Mouse (Mus musculus) myocyte (in vitro differentiated cells): ENCODE results near the gene Usp46. TPM values are rescaled to one million over a fixed set of nuclear protein-coding genes. Genes with fewer than 3 reads are reported as not detected.

Source experiments
- H3K27me3 ChIP-seq: one replicate; pipeline ENCODE4 v1.6.1; 2011; ENCODE audit not compliant: control insufficient read depth, insufficient read depth, insufficient read length
- H3K36me3 ChIP-seq: one replicate; pipeline ENCODE4 v1.6.1; 2011; ENCODE audit not compliant: control insufficient read depth, insufficient read depth
- H3K4me2 ChIP-seq: one replicate; pipeline ENCODE4 v1.6.1; 2011; ENCODE audit warnings: low read depth, control low read depth
- H3K4me3 ChIP-seq: one replicate; pipeline ENCODE4 v1.5.1; 2011; ENCODE audit warnings: mild to moderate bottlenecking, control low read depth, moderate library complexity
- H3K79me2 ChIP-seq: one replicate; pipeline ENCODE4 v1.6.1; 2011; ENCODE audit not compliant: control insufficient read depth, insufficient read depth
- H3ac ChIP-seq: one replicate; pipeline ENCODE4 v1.6.1; 2011; ENCODE audit not compliant: control insufficient read depth, insufficient read length
- CEBPB ChIP-seq: IDR thresholded peaks from 2 replicates; pipeline ENCODE4 v1.6.1; 2011; ENCODE audit warnings: mild to moderate bottlenecking, moderate library complexity; ENCODE audit not compliant: poor library complexity, insufficient read depth, severe bottlenecking
- E2F4 ChIP-seq: IDR thresholded peaks from one replicate; pipeline ENCODE4 v1.6.1; 2011; ENCODE audit warnings: mild to moderate bottlenecking, control low read depth, moderate library complexity; ENCODE audit not compliant: insufficient read depth
- MAX ChIP-seq: IDR thresholded peaks from one replicate; pipeline ENCODE4 v1.6.1; 2011; ENCODE audit warnings: low read depth, mild to moderate bottlenecking, control low read depth
- MYOD1 ChIP-seq, 3 experiments: IDR thresholded peaks; one replicate each; pipeline ENCODE4 v1.6.1; 2011; ENCODE audit warnings: control low read depth in 2 of 3, low read depth in 2 of 3, mild to moderate bottlenecking in 2 of 3, moderate library complexity in 1 of 3; ENCODE audit not compliant: insufficient read length in 2 of 3, control insufficient read depth in 1 of 3
- MYOG ChIP-seq, 3 experiments: IDR thresholded peaks; one replicate each; pipeline ENCODE4 v1.6.1; 2011; ENCODE audit warnings: control low read depth in 2 of 3, low read depth in 2 of 3, mild to moderate bottlenecking in 2 of 3; ENCODE audit not compliant: insufficient read length in 2 of 3, control insufficient read depth in 1 of 3, insufficient read depth in 1 of 3
- POLR2A ChIP-seq: IDR thresholded peaks from one replicate; pipeline ENCODE4 v1.6.1; 2011; ENCODE audit warnings: low read depth, mild to moderate bottlenecking, control low read depth, moderate library complexity; ENCODE audit not compliant: insufficient read length
- POLR2AphosphoS2 ChIP-seq: IDR thresholded peaks from one replicate; pipeline ENCODE4 v1.6.1; 2011; ENCODE audit warnings: low read depth, control low read depth; ENCODE audit not compliant: insufficient read length
- REST ChIP-seq: IDR thresholded peaks from one replicate; pipeline ENCODE4 v1.6.1; 2011; ENCODE audit warnings: mild to moderate bottlenecking, control low read depth, moderate library complexity; ENCODE audit not compliant: insufficient read depth, insufficient read length
- SRF ChIP-seq: IDR thresholded peaks from one replicate; pipeline ENCODE4 v1.6.1; 2011; ENCODE audit warnings: low read depth; ENCODE audit not compliant: control insufficient read depth, insufficient read length
- TCF12 ChIP-seq: IDR thresholded peaks from one replicate; pipeline ENCODE4 v1.6.1; 2011; ENCODE audit warnings: mild to moderate bottlenecking, control low read depth; ENCODE audit not compliant: poor library complexity, insufficient read depth, severe bottlenecking
- TCF3 ChIP-seq: IDR thresholded peaks from one replicate; pipeline ENCODE4 v1.6.1; 2011; ENCODE audit warnings: low read depth, control low read depth; ENCODE audit not compliant: insufficient read length
- USF1 ChIP-seq: IDR thresholded peaks from one replicate; pipeline ENCODE4 v1.6.1; 2011; ENCODE audit warnings: low read depth, mild to moderate bottlenecking, control low read depth, moderate library complexity
- polyA plus RNA-seq: library from polyadenylated mRNA; unstranded; fragments of >200 nt; fragmentation: generic; extraction: Trizol; gene quantifications from one replicate; pipeline ENCODE4 v1.2.1, GENCODE M21; 2012; ENCODE audit warnings: missing spikeins

Usp46 gene
- polyA plus RNA-seq, 1 experiment = 6.1 TPM

DNA sequence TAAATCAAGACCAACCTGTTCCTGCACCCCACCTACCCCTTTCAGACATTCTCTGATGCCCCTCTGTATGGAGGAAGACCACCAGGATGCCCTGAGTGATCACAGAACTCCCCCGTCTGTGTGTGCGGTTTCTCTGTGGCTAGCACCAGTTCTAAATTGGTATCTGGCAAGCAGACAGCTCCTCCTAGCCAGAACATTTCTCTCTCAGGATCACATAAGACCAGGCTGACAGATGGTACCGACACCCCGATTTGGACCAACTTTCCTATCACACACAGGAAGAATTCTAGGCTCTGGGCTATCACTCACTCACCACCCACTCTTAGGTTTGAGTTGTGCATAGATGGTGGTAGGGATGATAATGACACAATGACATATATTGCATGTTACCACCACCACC lies 113.2 kb downstream of the Usp46 start:
- Histone ChIP-seq H3K36me3 (no peaks in the 10 kb centered on the region), H3ac (no peak overlapping the region), H3K4me2 (no peak overlapping the region), H3K4me3 (no peak overlapping the region), H3K27me3 (peaks cover 6% of the 10 kb centered on the region), H3K79me2 (no peaks in the 10 kb centered on the region)
- TF ChIP-seq MYOD1 (IDR thresholded peaks at IDR 0.05; ENCODE audit: control insufficient read depth in 1 of 3, insufficient read length in 2 of 3, low read depth in 2 of 3) (no peak), POLR2A (no peak), E2F4 (no peak), TCF3 (no peak), TCF12 (no peak), CEBPB (no peak), USF1 (no peak), MYOG (IDR thresholded peaks at IDR 0.05; ENCODE audit: control insufficient read depth in 1 of 3, insufficient read depth in 1 of 3, insufficient read length in 2 of 3, low read depth in 2 of 3) (no peak), MAX (no peak), REST (no peak), POLR2AphosphoS2 (no peak), SRF (no peak)

DNA sequence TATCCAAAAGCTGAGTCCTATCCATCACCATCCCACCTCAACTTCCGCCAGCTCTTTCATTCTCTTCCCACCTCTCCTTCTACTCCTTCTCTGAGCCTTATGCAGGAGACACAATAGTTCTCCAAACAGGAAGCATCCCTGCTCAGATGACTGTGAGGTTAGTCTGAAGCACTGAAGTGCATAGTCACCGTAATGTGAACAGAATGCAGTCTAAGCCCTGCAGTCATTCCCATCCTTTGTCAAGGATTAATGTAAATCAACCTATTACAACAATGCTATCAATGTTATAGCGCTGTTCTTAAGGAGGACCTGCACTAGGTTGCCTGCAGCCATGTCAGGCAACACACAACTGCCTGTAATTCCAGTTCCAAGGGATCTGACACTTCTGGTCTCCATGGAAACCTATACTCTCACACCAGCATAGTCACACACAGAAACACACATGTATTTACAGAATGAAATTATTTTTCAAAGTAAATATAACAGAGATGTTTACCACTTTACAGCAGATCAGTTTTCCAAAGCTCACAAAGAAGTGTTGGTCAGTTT lies 115.1 kb downstream of the Usp46 start:
- H3K36me3 ChIP-seq = no peaks in the 10 kb centered on the region
- no peak overlapping the region for H3K4me3 ChIP-seq
- H3ac ChIP-seq = no peak overlapping the region
- TF ChIP-seq MYOD1 (IDR thresholded peaks at IDR 0.05; ENCODE audit: control insufficient read depth in 1 of 3, insufficient read length in 2 of 3, low read depth in 2 of 3) (no peak), MYOG (IDR thresholded peaks at IDR 0.05; ENCODE audit: control insufficient read depth in 1 of 3, insufficient read depth in 1 of 3, insufficient read length in 2 of 3, low read depth in 2 of 3) (no peak)
- no peaks in the 10 kb centered on the region for H3K79me2 ChIP-seq
- H3K4me2 ChIP-seq = no peak overlapping the region
- peaks cover 6% of the 10 kb centered on the region for H3K27me3 ChIP-seq

DNA sequence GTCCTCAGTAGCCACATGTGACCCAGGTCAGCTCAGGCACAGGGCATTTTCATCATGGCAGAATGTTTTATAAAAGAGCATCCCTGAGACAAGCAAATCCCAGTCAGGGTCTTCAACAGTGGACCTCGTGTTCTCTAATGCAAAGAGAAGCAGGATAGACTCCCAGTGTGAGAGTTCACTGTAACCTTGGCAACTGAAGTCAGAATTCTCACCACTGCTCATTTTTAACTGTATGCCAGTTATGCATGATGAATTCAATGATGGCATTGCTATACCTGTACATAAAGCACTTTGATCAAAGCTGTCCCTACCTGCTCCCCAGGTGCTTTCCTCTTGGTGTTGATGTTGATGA lies 116.6 kb downstream of the Usp46 start:
- no peaks in the 10 kb centered on the region for H3K36me3 ChIP-seq
- peaks cover 6% of the 10 kb centered on the region for H3K27me3 ChIP-seq
- H3ac ChIP-seq = no peak overlapping the region
- no peaks in the 10 kb centered on the region for H3K79me2 ChIP-seq
- TF ChIP-seq SRF (no peak), CEBPB (no peak), MAX (no peak), POLR2A (no peak), TCF3 (no peak), POLR2AphosphoS2 (no peak)
- H3K4me3 ChIP-seq = no peak overlapping the region
- H3K4me2 ChIP-seq = no peak overlapping the region

DNA sequence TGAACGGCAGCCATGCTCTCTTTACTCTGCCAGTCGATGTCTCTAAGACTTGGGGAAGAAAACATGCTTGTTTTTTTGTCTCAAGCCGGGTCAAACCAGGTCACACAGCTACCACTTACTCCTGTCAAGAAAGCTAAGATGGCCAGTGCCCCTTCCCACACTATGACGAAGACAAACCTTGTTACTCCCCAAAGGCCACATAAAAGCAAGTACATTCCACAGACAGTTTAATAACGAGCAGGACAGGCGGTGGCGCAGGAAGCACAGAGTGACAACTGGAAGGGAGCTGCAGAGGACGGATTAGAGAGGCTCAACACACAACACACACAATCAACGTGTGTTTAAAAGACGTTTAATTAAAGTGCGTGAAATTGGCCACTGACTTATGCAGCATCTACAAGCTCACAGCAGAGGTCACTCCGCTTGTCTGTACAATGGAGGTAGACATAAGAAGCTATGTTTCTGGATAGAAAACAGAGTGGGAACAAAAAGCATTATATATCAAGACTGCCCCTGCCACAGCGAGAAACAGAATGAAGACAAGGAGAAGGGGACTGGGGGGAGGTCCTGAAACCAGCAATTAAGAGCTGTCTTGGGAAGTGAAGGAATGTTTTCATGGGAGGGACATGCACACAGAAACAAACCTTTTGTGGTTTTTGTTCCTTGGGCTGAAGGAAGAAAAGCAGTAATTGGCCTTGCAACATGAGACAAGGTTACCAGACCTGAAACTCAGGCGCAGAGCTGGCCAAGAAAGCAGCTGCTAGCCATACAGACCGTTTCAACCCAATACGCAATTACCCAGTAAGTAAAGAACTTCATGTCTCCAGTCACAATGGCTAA lies 117.2 kb downstream of the Usp46 start:
- Histone ChIP-seq H3K4me3 (no peak overlapping the region), H3K27me3 (peaks cover 6% of the 10 kb centered on the region), H3K79me2 (no peaks in the 10 kb centered on the region), H3ac (no peak overlapping the region), H3K36me3 (no peaks in the 10 kb centered on the region), H3K4me2 (no peak overlapping the region)
- no peak for TF ChIP-seq MYOD1 (IDR thresholded peaks at IDR 0.05; ENCODE audit: control insufficient read depth in 1 of 3, insufficient read length in 2 of 3, low read depth in 2 of 3)
- no peak for TF ChIP-seq REST
- no peak for TF ChIP-seq CEBPB
- no peak for TF ChIP-seq SRF
- no peak for TF ChIP-seq USF1
- no peak for TF ChIP-seq POLR2AphosphoS2

Other genes with a start within 250 kb of the Usp46 start
- gene Rasl11b, start 126.9 kb upstream of the Usp46 start, polyA plus RNA-seq = 2.4 TPM